Mouse (Mus musculus) spleen, adult 2 months (tissue): ENCODE results near the gene Nfic.

Experiments
- CTCF ChIP-seq: fragments of 200-500 bp; IDR thresholded peaks from 2 replicates; pipeline ENCODE4 v1.5.1; 2011; ENCODE audit warnings: mild to moderate bottlenecking, inconsistent platforms; ENCODE audit not compliant: insufficient read depth, insufficient read length, insufficient replicate concordance; ENCODE audit errors: extremely low read depth
- POLR2A ChIP-seq: fragments of 200-500 bp; IDR thresholded peaks from 2 replicates; pipeline ENCODE4 v1.6.1; 2011; ENCODE audit warnings: low read depth, low read length, inconsistent platforms

- no peak for TF ChIP-seq CTCF
- TF ChIP-seq POLR2A, result no peak
Measured at GRCm38 (mm10) chr10:81399798-81400308, 55.6 kb downstream of the Nfic start.
